Mouse (Mus musculus) limb, embryonic 11.5 days (tissue): ENCODE measurements around the gene Klk1b24. TPM values are rescaled to one million over a fixed set of nuclear protein-coding genes. Genes with fewer than 3 reads are reported as not detected.

Experiments
- polyA plus RNA-seq: library from polyadenylated mRNA; unstranded; fragments of >200 nt; fragmentation: Nextera tagmentation; extraction: Ambion mirVana; gene quantifications from 2 replicates; pipeline ENCODE4 v1.2.1, GENCODE M21; 2014

Klk1b24 gene
- polyA plus RNA-seq, 1 experiment from 2014 or later = not detected

Other genes starting within 250 kb of the Klk1b24 start
- gene Klk1b8, start 237.6 kb upstream of the Klk1b24 start, polyA plus RNA-seq = not detected in 2 replicates
- not detected in 2 replicates for gene Klk1b1, start 221.5 kb upstream of the Klk1b24 start, polyA plus RNA-seq
- gene Klk1b9, start 212.2 kb upstream of the Klk1b24 start, polyA plus RNA-seq = not detected in 2 replicates
- not detected in 2 replicates for gene Klk1b11, start 192.4 kb upstream of the Klk1b24 start, polyA plus RNA-seq
- not detected in 2 replicates for gene Klk1b26, start 176.1 kb upstream of the Klk1b24 start, polyA plus RNA-seq
- not detected in 2 replicates for gene Klk1b27, start 135.9 kb upstream of the Klk1b24 start, polyA plus RNA-seq
- gene Klk1b21, start 85.9 kb upstream of the Klk1b24 start, polyA plus RNA-seq = not detected in 2 replicates
- not detected in 2 replicates for gene Klk1b22, start 75.6 kb upstream of the Klk1b24 start, polyA plus RNA-seq
- not detected in 2 replicates for gene Klk1b16, start 51.5 kb upstream of the Klk1b24 start, polyA plus RNA-seq
- not detected in 2 replicates for gene Klk1b3, start 10.0 kb downstream of the Klk1b24 start, polyA plus RNA-seq
- gene Klk1b4, start 19.2 kb downstream of the Klk1b24 start, polyA plus RNA-seq = not detected in 2 replicates
- gene Klk1b5, start 27.7 kb downstream of the Klk1b24 start, polyA plus RNA-seq = not detected in 2 replicates
- not detected in 2 replicates for gene Klk1, start 37.1 kb downstream of the Klk1b24 start, polyA plus RNA-seq
- not detected in 2 replicates for gene Gm36864, start 47.9 kb downstream of the Klk1b24 start, polyA plus RNA-seq
- gene 1700028J19Rik, start 58.5 kb downstream of the Klk1b24 start, polyA plus RNA-seq = 0.88 and 1.1 TPM in 2 replicates
- gene 2410002F23Rik, start 58.5 kb downstream of the Klk1b24 start, polyA plus RNA-seq = 135 and 146 TPM in 2 replicates
- 0.26 and 0.31 TPM in 2 replicates for gene Acp4, start 69.1 kb downstream of the Klk1b24 start, polyA plus RNA-seq
- gene Gm15517, start 73.2 kb downstream of the Klk1b24 start, polyA plus RNA-seq = not detected in 2 replicates
- 1.9 and 2.2 TPM in 2 replicates for gene Clec11a, start 118.7 kb downstream of the Klk1b24 start, polyA plus RNA-seq
- 0.78 and 0.85 TPM in 2 replicates for gene Shank1, start 122.0 kb downstream of the Klk1b24 start, polyA plus RNA-seq
- gene Syt3, start 195.9 kb downstream of the Klk1b24 start, polyA plus RNA-seq = 2.1 TPM in 2 replicates
- 0.37 and 0.53 TPM in 2 replicates for gene 1700008O03Rik, start 197.6 kb downstream of the Klk1b24 start, polyA plus RNA-seq
- 0.51 and 0.60 TPM in 2 replicates for gene Lrrc4b, start 240.8 kb downstream of the Klk1b24 start, polyA plus RNA-seq